Mouse (Mus musculus) heart, adult 8-10 months (tissue): ENCODE data around the gene Jdp2. TPM values are rescaled to one million over a fixed set of nuclear protein-coding genes. Genes with fewer than 3 reads are reported as not detected.

Experiments
- DNase-seq: peaks from one replicate; pipeline ENCODE4 v3.0.0; 2022; ENCODE audit warnings: low spot score
- total RNA-seq, 4 experiments: library from RNA; stranded (reverse); gene quantifications; 2 replicates each; pipeline ENCODE4 v1.2.4; 2022

The Jdp2 gene
- total RNA-seq, 4 experiments from 2014 or later: 6.5 to 9.2 (median 7.9) TPM

- DNase-seq: peak; percentile 26
These were observed 87.8 kb downstream of the Jdp2 start, which contains the start of gene Batf for GRCm38 (mm10) chr12:85686466-85687216. Gene Batf, plus strand, starts transcription at chr12:85686669.

- no peak for DNase-seq
These were observed 88.3 kb downstream of the Jdp2 start for GRCm38 (mm10) chr12:85687217-85687533.

- DNase-seq: no peak
These were observed 89.0 kb downstream of the Jdp2 start for GRCm38 (mm10) chr12:85687846-85688245.

Other genes with a start within 250 kb of the Jdp2 start
- 100 to 1,000 TPM; 164 to 177 (median 171) TPM for gene Tmed10, start 224.2 kb upstream of the Jdp2 start, total RNA-seq
- gene Fos, start 125.1 kb upstream of the Jdp2 start, total RNA-seq: 10 to 100 TPM in 2 of 4 experiments, 1 to 10 TPM in 2; 2.4 to 26.4 (median 15.7) TPM
- gene Batf, start 87.6 kb downstream of the Jdp2 start, total RNA-seq: 1 to 10 TPM in 1 of 4 experiments, under 1 TPM in 3; 0.38 to 1.1 (median 0.91) TPM
- gene Flvcr2, start 147.5 kb downstream of the Jdp2 start, total RNA-seq: 1 to 10 TPM; 1.9 to 2.6 (median 2.3) TPM
- gene Erg28, start 225.5 kb downstream of the Jdp2 start, total RNA-seq: 1 to 10 TPM; 5.7 to 7.7 (median 7.1) TPM
- 10 to 100 TPM; 12.8 to 20.7 (median 14.9) TPM for gene Ttll5, start 225.6 kb downstream of the Jdp2 start, total RNA-seq